Mouse (Mus musculus) G1E (cell line): ENCODE data around the gene Slc5a4a.

Source experiments
- CTCF ChIP-seq: IDR thresholded peaks from 2 replicates; pipeline ENCODE4 v1.5.1; 2012; ENCODE audit warnings: low read depth, low read length, inconsistent platforms, mixed read lengths
- GATA1 ChIP-seq: IDR thresholded peaks from 2 replicates; pipeline ENCODE4 v1.6.1; 2012; ENCODE audit warnings: borderline replicate concordance, low read length, inconsistent platforms, mixed read lengths

DNA sequence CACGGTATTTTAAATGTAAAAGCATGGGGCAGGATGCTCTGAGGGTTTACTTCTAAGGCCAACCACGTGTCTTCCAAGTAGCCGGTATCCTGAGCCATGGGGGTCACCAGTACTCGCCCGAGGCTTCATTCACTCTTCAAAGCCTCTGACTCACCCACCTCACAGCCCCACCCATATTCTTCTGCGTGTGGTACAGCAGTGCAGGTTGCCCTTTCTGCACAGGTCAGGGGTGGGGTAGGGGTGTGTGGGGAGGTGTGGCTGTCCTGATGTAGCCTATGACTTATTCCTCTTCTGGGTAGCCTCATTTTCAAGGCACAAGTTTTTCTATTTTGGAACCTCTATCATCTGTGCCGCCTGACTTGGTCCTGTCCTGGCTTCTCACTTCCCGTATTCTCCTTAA lies 405 bp upstream of the Slc5a4a start:
- TF ChIP-seq CTCF (no peak), GATA1 (no peak)
